Mouse (Mus musculus) heart, embryonic 11.5 days (tissue): ENCODE data around the gene Sucla2. TPM values are rescaled to one million over a fixed set of nuclear protein-coding genes. Genes with fewer than 3 reads are reported as not detected.

Experiments used
- ATAC-seq: fragments of 200-750 bp; cut with Nextera tagmentation; replicated peaks from 2 replicates; pipeline ENCODE4 v1.8.0; 2017; ENCODE audit warnings: moderate library complexity; ENCODE audit not compliant: insufficient number of reproducible peaks, low FRiP score, low TSS enrichment
- H3K27ac ChIP-seq: fragments of 300-500 bp; sonication (generic); 2 replicates; pipeline ENCODE4 v1.5.1; 2014; ENCODE audit warnings: mild to moderate bottlenecking, low read depth, low read length
- H3K27me3 ChIP-seq: fragments of 300-500 bp; sonication (generic); 2 replicates; pipeline ENCODE4 v1.6.1; 2014; ENCODE audit warnings: mild to moderate bottlenecking, low read length, mixed read lengths; ENCODE audit not compliant: control insufficient read depth, insufficient read depth
- H3K36me3 ChIP-seq: fragments of 300-500 bp; sonication (generic); 2 replicates; pipeline ENCODE4 v1.6.1; 2014; ENCODE audit warnings: mild to moderate bottlenecking, low read length, moderate library complexity, mixed read lengths; ENCODE audit not compliant: control insufficient read depth, insufficient read depth
- H3K4me1 ChIP-seq: fragments of 300-500 bp; sonication (generic); 2 replicates; pipeline ENCODE4 v1.6.1; 2014; ENCODE audit warnings: low read length; ENCODE audit not compliant: control insufficient read depth, insufficient read depth
- H3K4me2 ChIP-seq: fragments of 300-500 bp; sonication (generic); 2 replicates; pipeline ENCODE4 v1.6.1; 2014; ENCODE audit warnings: mild to moderate bottlenecking, moderate library complexity
- H3K4me3 ChIP-seq: fragments of 300-500 bp; sonication (generic); 2 replicates; pipeline ENCODE4 v1.5.1; 2014; ENCODE audit warnings: low read depth, low read length
- H3K9ac ChIP-seq: fragments of 300-500 bp; sonication (generic); 2 replicates; pipeline ENCODE4 v1.6.1; 2014; ENCODE audit warnings: mild to moderate bottlenecking, low read depth, low read length, moderate library complexity
- H3K9me3 ChIP-seq: fragments of 300-500 bp; sonication (generic); replicated peaks from 2 replicates; pipeline ENCODE4 v1.6.1; 2016; ENCODE audit warnings: low read length; ENCODE audit not compliant: control insufficient read depth
- WGBS: fragments of 180-500 bp; shearing (Covaris S2); extraction: QIAGEN DNeasy Blood & Tissue Kit; methylation state at CpG from one replicate; pipeline ENCODE4 v1.1.7; 2014; ENCODE audit not compliant: insufficient replicate concordance; 5-methylcytosine and 5-hydroxymethylcytosine counted together
- polyA plus RNA-seq: library from polyadenylated mRNA; unstranded; fragments of >200 nt; fragmentation: Nextera tagmentation; extraction: Ambion mirVana; gene quantifications from 2 replicates; pipeline ENCODE4 v1.2.1, GENCODE M21; 2014

The Sucla2 gene
- polyA plus RNA-seq, 1 experiment from 2014 or later, result 180 TPM

DNA sequence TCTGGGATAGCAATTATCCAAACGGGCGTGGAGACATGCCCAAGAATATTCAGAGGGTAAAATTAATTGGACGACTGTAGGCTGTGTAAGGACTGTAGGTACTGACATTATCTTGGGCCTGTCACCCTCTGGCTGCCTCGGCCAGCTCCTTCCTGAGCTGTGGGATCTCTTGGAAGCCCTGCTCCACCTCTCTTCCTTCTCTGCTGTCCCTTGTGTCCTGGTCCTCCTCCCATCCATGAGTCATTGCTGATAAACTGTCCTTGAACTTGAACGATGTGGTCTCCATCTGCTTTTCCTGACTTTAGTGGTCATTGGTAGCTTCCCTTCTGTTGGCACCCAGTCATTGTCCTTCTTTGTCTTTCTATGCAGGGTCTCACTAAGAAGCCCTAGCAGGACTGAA, 38.5 kb upstream of the Sucla2 start:
- H3K4me2 ChIP-seq, result no peak overlapping the region
- H3K36me3 ChIP-seq, result no peaks in the 10 kb centered on the region
- H3K4me3 ChIP-seq, result no peak overlapping the region
- H3K27ac ChIP-seq, result no peak overlapping the region
- H3K9ac ChIP-seq, result no peak overlapping the region
- H3K4me1 ChIP-seq, result no peaks in the 10 kb centered on the region
- H3K27me3 ChIP-seq, result no peaks in the 10 kb centered on the region
- 49% methylated on average over 5 of the region's 5 CpGs for WGBS
- ATAC-seq, result no peak
- no peaks in the 10 kb centered on the region for H3K9me3 ChIP-seq

DNA sequence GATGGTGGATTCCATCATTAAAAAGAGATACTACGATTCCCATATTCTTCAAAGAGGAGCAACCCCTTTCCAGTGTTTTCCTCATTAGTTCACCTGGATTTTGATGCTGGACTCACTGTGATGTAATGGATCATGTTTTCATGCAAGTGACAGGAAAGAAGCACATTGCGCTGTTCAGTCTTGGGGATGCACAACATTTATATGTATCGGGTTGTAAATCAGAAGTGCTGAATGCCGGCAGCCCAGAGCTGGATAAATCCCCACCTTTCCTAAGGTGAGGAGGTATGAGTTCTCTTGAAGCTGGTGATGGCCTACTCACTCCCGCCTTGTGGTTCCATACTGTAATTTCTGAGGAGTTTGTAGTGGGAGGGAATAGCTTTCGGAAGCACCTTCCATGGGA, 31.8 kb upstream of the Sucla2 start:
- Histone ChIP-seq H3K4me3 (no peak overlapping the region), H3K4me1 (no peaks in the 10 kb centered on the region), H3K36me3 (no peaks in the 10 kb centered on the region), H3K9me3 (no peaks in the 10 kb centered on the region), H3K9ac (no peak overlapping the region), H3K4me2 (no peak overlapping the region), H3K27ac (no peak overlapping the region), H3K27me3 (no peaks in the 10 kb centered on the region)
- ATAC-seq, result no peak
- 85% methylated on average over 6 of the region's 6 CpGs for WGBS

DNA sequence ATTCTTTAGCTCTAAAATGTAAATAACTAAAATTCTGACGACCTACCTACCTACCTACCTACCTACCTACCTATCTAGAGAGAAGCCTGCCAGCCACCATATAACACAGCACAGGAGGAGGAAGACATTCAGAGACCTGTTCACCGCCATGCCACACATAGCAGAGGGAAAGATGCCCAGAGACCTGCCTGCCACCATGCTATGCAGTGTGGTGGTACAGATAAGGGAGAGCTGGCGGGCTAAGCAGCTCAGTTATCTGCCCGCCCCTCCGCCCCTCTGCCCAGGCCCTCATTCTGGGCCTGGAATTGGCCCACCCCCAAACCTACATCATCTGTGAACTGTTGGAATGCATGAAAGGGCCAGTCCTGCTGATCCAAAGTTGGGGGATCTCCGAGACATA, 31.0 kb upstream of the Sucla2 start:
- Histone ChIP-seq H3K4me1 (no peaks in the 10 kb centered on the region), H3K27ac (no peak overlapping the region), H3K9me3 (no peaks in the 10 kb centered on the region), H3K4me3 (no peak overlapping the region), H3K36me3 (no peaks in the 10 kb centered on the region), H3K4me2 (no peak overlapping the region), H3K9ac (no peak overlapping the region), H3K27me3 (no peaks in the 10 kb centered on the region)
- ATAC-seq, result no peak
- 58% methylated on average over 6 of the region's 6 CpGs for WGBS

GRCm38 (mm10) chr14:73495753-73496152, 29.4 kb upstream of the Sucla2 start:
- Histone ChIP-seq H3K9me3 (no peaks in the 10 kb centered on the region), H3K36me3 (no peaks in the 10 kb centered on the region), H3K4me1 (no peaks in the 10 kb centered on the region), H3K4me3 (no peak overlapping the region), H3K4me2 (no peak overlapping the region), H3K9ac (no peak overlapping the region), H3K27me3 (no peaks in the 10 kb centered on the region), H3K27ac (no peak overlapping the region)
- ATAC-seq, result no peak
- WGBS, result 69% methylated on average over 7 of the region's 7 CpGs

GRCm38 (mm10) chr14:73501283-73501682, 23.8 kb upstream of the Sucla2 start:
- no peak for ATAC-seq
- H3K27ac ChIP-seq, result no peak overlapping the region

GRCm38 (mm10) chr14:73501721-73502120, 23.4 kb upstream of the Sucla2 start:
- WGBS, result 58% methylated on average over 6 of the region's 6 CpGs
- no peak overlapping the region for H3K27ac ChIP-seq

More at GRCm38 (mm10) chr14:73501283-73501682, 23.8 kb upstream of the Sucla2 start:
- Histone ChIP-seq H3K4me2 (no peak overlapping the region), H3K4me1 (0 out of 2 replicates have a peak, but pooled peaks cover 6% of the 10 kb centered on the region), H3K4me3 (no peak overlapping the region), H3K9ac (no peak overlapping the region), H3K9me3 (no peaks in the 10 kb centered on the region), H3K36me3 (no peaks in the 10 kb centered on the region), H3K27me3 (no peaks in the 10 kb centered on the region)
- WGBS, result 82% methylated on average over 9 of the region's 9 CpGs

DNA sequence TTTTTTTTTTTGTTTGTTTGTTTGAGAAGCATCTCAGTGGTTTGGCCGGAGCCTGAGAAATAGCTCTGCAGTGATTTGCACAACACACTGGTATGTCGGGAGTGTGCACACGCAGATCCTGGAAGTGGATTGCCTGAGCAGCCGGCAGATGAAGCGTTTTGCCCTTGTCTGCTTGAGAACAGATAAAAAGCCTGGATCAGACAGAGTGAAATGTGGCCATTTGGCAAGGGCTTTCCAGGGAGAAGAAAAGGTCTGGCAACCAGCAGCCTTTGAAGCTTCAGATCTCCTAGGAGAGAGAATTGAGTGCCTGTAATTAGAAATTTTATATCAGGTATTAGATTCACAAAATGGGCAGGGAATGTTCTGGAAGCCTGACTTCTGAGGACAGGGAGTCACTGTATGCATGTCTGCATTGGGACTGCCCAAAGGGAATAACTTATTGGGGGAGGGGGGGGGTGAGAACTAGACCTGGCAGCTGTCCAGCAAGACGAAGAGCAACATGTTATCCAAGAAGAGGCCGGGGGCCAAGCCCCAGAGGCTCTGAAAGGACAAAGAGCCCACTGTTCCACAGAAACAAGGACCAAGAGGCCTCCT, 22.4 kb upstream of the Sucla2 start:
- Histone ChIP-seq H3K9ac (peak overlapping the region; percentile 18; the same call in 1 of the 2 replicates), H3K27me3 (no peaks in the 10 kb centered on the region), H3K9me3 (no peaks in the 10 kb centered on the region), H3K27ac (peak overlapping the region; percentile 65), H3K4me1 (0 out of 2 replicates have a peak, but pooled peaks cover 6% of the 10 kb centered on the region), H3K36me3 (no peaks in the 10 kb centered on the region), H3K4me3 (no peak overlapping the region), H3K4me2 (no peak overlapping the region)
- WGBS, result 22% methylated on average over 7 of the region's 7 CpGs
- ATAC-seq, result 0 out of 2 replicates have a peak, but pooled peaks have one; percentile 53

More at GRCm38 (mm10) chr14:73501721-73502120, 23.4 kb upstream of the Sucla2 start:
- no peaks in the 10 kb centered on the region for H3K27me3 ChIP-seq
- H3K4me3 ChIP-seq, result no peak overlapping the region
- no peaks in the 10 kb centered on the region for H3K36me3 ChIP-seq
- ATAC-seq, result no peak
- no peaks in the 10 kb centered on the region for H3K9me3 ChIP-seq
- no peak overlapping the region for H3K4me2 ChIP-seq
- H3K4me1 ChIP-seq, result 0 out of 2 replicates have a peak, but pooled peaks cover 6% of the 10 kb centered on the region
- H3K9ac ChIP-seq, result no peak overlapping the region

- no peak for ATAC-seq
- WGBS, result 45% methylated on average over 13 of the region's 13 CpGs
- H3K4me1 ChIP-seq, result 0 out of 2 replicates have a peak, but pooled peaks cover 6% of the 10 kb centered on the region
- H3K4me2 ChIP-seq, result no peak overlapping the region
- H3K27me3 ChIP-seq, result no peaks in the 10 kb centered on the region
- H3K9ac ChIP-seq, result peak overlapping the region; percentile 34; the same call in 1 of the 2 replicates
- H3K27ac ChIP-seq, result peak overlapping the region; percentile 65
- H3K4me3 ChIP-seq, result no peak overlapping the region
- no peaks in the 10 kb centered on the region for H3K9me3 ChIP-seq
- no peaks in the 10 kb centered on the region for H3K36me3 ChIP-seq
These were observed 21.7 kb upstream of the Sucla2 start for GRCm38 (mm10) chr14:73503237-73503933.
